Mouse (Mus musculus): ENCODE data around the gene Mark2.

- TF ChIP-seq GATA1 (IDR thresholded peaks at IDR 0.05; ENCODE audit: low read length) (no peak), TAL1 (IDR thresholded peaks at IDR 0.05; ENCODE audit: low read length) (no peak)
These were observed 39.8 kb downstream of the Mark2 start for GRCm38 (mm10) chr19:7301647-7302492.

Measured in erythroblast, embryonic 14.5 days (primary cell).